Mouse (Mus musculus) neural tube, embryonic 13.5 days (tissue): ENCODE measurements at regions not wholly inside any gene's neighbourhood (a gene's known extent, or its start where the extent isn't known, plus 50 kb on each side); places are given as distances from the start of the nearest gene placed in this dataset.

Experiments
- ATAC-seq: fragments of 200-750 bp; cut with Nextera tagmentation; 2 replicates; pipeline ENCODE4 v1.8.0; 2017; ENCODE audit warnings: low read depth, mild to moderate bottlenecking, moderate TSS enrichment, moderate library complexity
- H3K27ac ChIP-seq: fragments of 300-500 bp; sonication (generic); replicated peaks from 2 replicates; pipeline ENCODE4 v1.5.1; 2015; ENCODE audit warnings: moderate library complexity, mild to moderate bottlenecking, inconsistent platforms
- H3K27me3 ChIP-seq: fragments of 300-500 bp; sonication (generic); 2 replicates; pipeline ENCODE4 v1.6.1; 2015; ENCODE audit warnings: mild to moderate bottlenecking, inconsistent platforms
- H3K36me3 ChIP-seq: fragments of 300-500 bp; sonication (generic); 2 replicates; pipeline ENCODE4 v1.6.1; 2015; ENCODE audit warnings: mild to moderate bottlenecking, inconsistent platforms
- H3K4me1 ChIP-seq: fragments of 300-500 bp; sonication (generic); replicated peaks from 2 replicates; pipeline ENCODE4 v1.6.1; 2015; ENCODE audit warnings: inconsistent platforms
- H3K4me2 ChIP-seq: fragments of 300-500 bp; sonication (generic); 2 replicates; pipeline ENCODE4 v1.6.1; 2015; ENCODE audit warnings: inconsistent platforms, mild to moderate bottlenecking, moderate library complexity
- H3K4me3 ChIP-seq: fragments of 300-500 bp; sonication (generic); 2 replicates; pipeline ENCODE4 v1.5.1; 2015; ENCODE audit warnings: mild to moderate bottlenecking, inconsistent platforms
- H3K9ac ChIP-seq: fragments of 300-500 bp; sonication (generic); 2 replicates; pipeline ENCODE4 v1.6.1; 2015; ENCODE audit warnings: moderate library complexity, mild to moderate bottlenecking, inconsistent platforms
- H3K9me3 ChIP-seq: fragments of 300-500 bp; sonication (generic); 2 replicates; pipeline ENCODE4 v1.6.1; 2016; ENCODE audit warnings: inconsistent platforms
- WGBS: fragments of 180-500 bp; shearing (Covaris S2); methylation state at CpG from one replicate; pipeline ENCODE4 v1.1.7; 2015; 5-methylcytosine and 5-hydroxymethylcytosine counted together

- H3K4me2 ChIP-seq = no peak overlapping the region
- H3K4me1 ChIP-seq = 0 out of 2 replicates have a peak, but pooled peaks cover 3% of the 10 kb centered on the region
- H3K9ac ChIP-seq = no peak overlapping the region
- peak; percentile 91 for ATAC-seq
- no peak overlapping the region for H3K27ac ChIP-seq
- H3K4me3 ChIP-seq = no peak overlapping the region
- 52% methylated on average over 2 of the region's 2 CpGs for WGBS
- no peaks in the 10 kb centered on the region for H3K27me3 ChIP-seq
- no peaks in the 10 kb centered on the region for H3K9me3 ChIP-seq
- no peaks in the 10 kb centered on the region for H3K36me3 ChIP-seq
Measured at GRCm38 (mm10) chr6:14018928-14019327, 147.6 kb upstream of the 2610001J05Rik start.

GRCm38 (mm10) chr6:13982606-13983389 lies 111.5 kb upstream of the 2610001J05Rik start:
- peak; percentile 50 for ATAC-seq
- Histone ChIP-seq H3K27ac (no peak overlapping the region), H3K4me2 (no peak overlapping the region), H3K9ac (no peak overlapping the region), H3K4me3 (no peak overlapping the region), H3K9me3 (peaks cover 14% of the 10 kb centered on the region; the same call in 1 of the 2 replicates), H3K36me3 (no peaks in the 10 kb centered on the region), H3K4me1 (no peaks in the 10 kb centered on the region), H3K27me3 (no peaks in the 10 kb centered on the region)
- WGBS = 86% methylated on average over 10 of the region's 10 CpGs

- WGBS = 70% methylated on average over 14 of the region's 14 CpGs
- H3K27ac ChIP-seq = no peak overlapping the region
- no peaks in the 10 kb centered on the region for H3K4me1 ChIP-seq
- 0 out of 2 replicates have a peak, but pooled peaks have one; percentile 59 for ATAC-seq
- no peaks in the 10 kb centered on the region for H3K36me3 ChIP-seq
- no peak overlapping the region for H3K4me2 ChIP-seq
- no peaks in the 10 kb centered on the region for H3K27me3 ChIP-seq
- H3K9me3 ChIP-seq = peaks cover 8% of the 10 kb centered on the region
- H3K9ac ChIP-seq = no peak overlapping the region
- no peak overlapping the region for H3K4me3 ChIP-seq
Measured at GRCm38 (mm10) chr6:13974710-13975506, 103.6 kb upstream of the 2610001J05Rik start.

- H3K4me2 ChIP-seq = no peak overlapping the region
- no peaks in the 10 kb centered on the region for H3K36me3 ChIP-seq
- ATAC-seq = peak; percentile 76; the same call in 1 of the 2 replicates
- H3K4me1 ChIP-seq = peaks cover 9% of the 10 kb centered on the region; the same call in 1 of the 2 replicates
- H3K27me3 ChIP-seq = no peaks in the 10 kb centered on the region
- no peak overlapping the region for H3K9ac ChIP-seq
- H3K4me3 ChIP-seq = no peak overlapping the region
- H3K9me3 ChIP-seq = peaks cover under 1% of the 10 kb centered on the region; the same call in 1 of the 2 replicates
- H3K27ac ChIP-seq = no peak overlapping the region
- 15% methylated on average over 2 of the region's 2 CpGs for WGBS
Measured at GRCm38 (mm10) chr6:13964471-13964870, 93.2 kb upstream of the 2610001J05Rik start.

GRCm38 (mm10) chr6:13964013-13964412 lies 92.7 kb upstream of the 2610001J05Rik start:
- Histone ChIP-seq H3K36me3 (no peaks in the 10 kb centered on the region), H3K4me1 (peaks cover 9% of the 10 kb centered on the region; the same call in 1 of the 2 replicates), H3K9ac (no peak overlapping the region), H3K4me2 (no peak overlapping the region), H3K27me3 (no peaks in the 10 kb centered on the region), H3K4me3 (no peak overlapping the region), H3K9me3 (no peaks in the 10 kb centered on the region), H3K27ac (0 out of 2 replicates have a peak overlapping the region, but pooled peaks have one; percentile 38)
- peak; percentile 19; the same call in 1 of the 2 replicates for ATAC-seq
- WGBS = 31% methylated on average over 2 of the region's 2 CpGs

- ATAC-seq = no peak
- H3K36me3 ChIP-seq = no peaks in the 10 kb centered on the region
- H3K4me3 ChIP-seq = no peak overlapping the region
- 47% methylated on average over 4 of the region's 4 CpGs for WGBS
- no peaks in the 10 kb centered on the region for H3K9me3 ChIP-seq
- H3K9ac ChIP-seq = no peak overlapping the region
- no peak overlapping the region for H3K27ac ChIP-seq
- no peaks in the 10 kb centered on the region for H3K4me1 ChIP-seq
- no peaks in the 10 kb centered on the region for H3K27me3 ChIP-seq
- no peak overlapping the region for H3K4me2 ChIP-seq
Measured at GRCm38 (mm10) chr6:13949640-13950039, 78.3 kb upstream of the 2610001J05Rik start.

GRCm38 (mm10) chr6:13920809-13921760 lies 49.8 kb upstream of the 2610001J05Rik start:
- no peaks in the 10 kb centered on the region for H3K27me3 ChIP-seq
- WGBS = 59% methylated on average over 9 of the region's 9 CpGs
- peak overlapping the region; percentile 54; the same call in 1 of the 2 replicates for H3K27ac ChIP-seq
- no peaks in the 10 kb centered on the region for H3K9me3 ChIP-seq
- H3K9ac ChIP-seq = no peak overlapping the region
- H3K4me1 ChIP-seq = peaks cover 6% of the 10 kb centered on the region; the same call in 1 of the 2 replicates
- H3K4me2 ChIP-seq = no peak overlapping the region
- H3K4me3 ChIP-seq = no peak overlapping the region
- peak; percentile 43; the same call in 1 of the 2 replicates for ATAC-seq
- H3K36me3 ChIP-seq = no peaks in the 10 kb centered on the region
